Mouse (Mus musculus): ENCODE results near the gene C2. TPM values are rescaled to one million over a fixed set of nuclear protein-coding genes. Genes with fewer than 3 reads are reported as not detected.
A peak's percentile ranks its signal among the peaks of the same experiment; 100 is the strongest.

Gene C2
- polyA plus RNA-seq, 1 experiment: 10.8 TPM

- Histone ChIP-seq H3K27me3 (ENCODE audit: control insufficient read depth, insufficient read depth, low read length, poor library complexity, severe bottlenecking) (no peaks in the 10 kb centered on the region), H3K4me1 (ENCODE audit: control insufficient read depth, insufficient read depth, low read length) (no peaks in the 10 kb centered on the region), H3K36me3 (ENCODE audit: control insufficient read depth, insufficient read depth, low read length, poor library complexity, severe bottlenecking) (no peaks in the 10 kb centered on the region), H3K9me3 (replicated peaks; ENCODE audit: control insufficient read depth, insufficient read depth, low read length, poor library complexity, severe bottlenecking) (no peaks in the 10 kb centered on the region), H3K9ac (ENCODE audit: low read depth, poor library complexity, severe bottlenecking) (peak overlapping the region; percentile 10), H3K27ac (ENCODE audit: insufficient read depth, low read length) (peak overlapping the region; percentile 0; the same call in 1 of the 2 replicates), H3K4me3 (ENCODE audit: low read depth, low read length) (peak overlapping the region; percentile 42)
- TF ChIP-seq EP300 (IDR thresholded peaks at IDR 0.05; ENCODE audit: insufficient read depth, low read depth, low read length) (no peak), POLR2A (IDR thresholded peaks at IDR 0.05; ENCODE audit: insufficient read depth, low read length) (no peak), CTCF (IDR thresholded peaks at IDR 0.05; ENCODE audit: low read depth, low read length) (no peak)
Measured at GRCm38 (mm10) chr17:34941344-34942041, 43.4 kb upstream of the C2 start.

- Histone ChIP-seq H3K27me3 (ENCODE audit: control insufficient read depth, insufficient read depth, low read length, poor library complexity, severe bottlenecking) (no peaks in the 10 kb centered on the region), H3K27ac (ENCODE audit: insufficient read depth, low read length) (no peak overlapping the region), H3K4me1 (ENCODE audit: control insufficient read depth, insufficient read depth, low read length) (peaks cover 2% of the 10 kb centered on the region), H3K9me3 (replicated peaks; ENCODE audit: control insufficient read depth, insufficient read depth, low read length, poor library complexity, severe bottlenecking) (no peaks in the 10 kb centered on the region), H3K4me3 (ENCODE audit: low read depth, low read length) (no peak overlapping the region), H3K36me3 (ENCODE audit: control insufficient read depth, insufficient read depth, low read length, poor library complexity, severe bottlenecking) (no peaks in the 10 kb centered on the region), H3K9ac (ENCODE audit: low read depth, poor library complexity, severe bottlenecking) (no peak overlapping the region)
- TF ChIP-seq POLR2A (IDR thresholded peaks at IDR 0.05; ENCODE audit: insufficient read depth, low read length): no peak
- no peak for TF ChIP-seq EP300 (IDR thresholded peaks at IDR 0.05; ENCODE audit: insufficient read depth, low read depth, low read length)
- no peak for TF ChIP-seq CTCF (IDR thresholded peaks at IDR 0.05; ENCODE audit: low read depth, low read length)
Measured at GRCm38 (mm10) chr17:34937960-34938505, 40.0 kb upstream of the C2 start.

GRCm38 (mm10) chr17:34934830-34935229 lies 36.8 kb upstream of the C2 start:
- Histone ChIP-seq H3K27me3 (ENCODE audit: control insufficient read depth, insufficient read depth, low read length, poor library complexity, severe bottlenecking) (no peaks in the 10 kb centered on the region), H3K4me3 (ENCODE audit: low read depth, low read length) (no peak overlapping the region), H3K9me3 (replicated peaks; ENCODE audit: control insufficient read depth, insufficient read depth, low read length, poor library complexity, severe bottlenecking) (no peaks in the 10 kb centered on the region), H3K9ac (ENCODE audit: low read depth, poor library complexity, severe bottlenecking) (no peak overlapping the region), H3K36me3 (ENCODE audit: control insufficient read depth, insufficient read depth, low read length, poor library complexity, severe bottlenecking) (no peaks in the 10 kb centered on the region), H3K27ac (ENCODE audit: insufficient read depth, low read length) (no peak overlapping the region), H3K4me1 (ENCODE audit: control insufficient read depth, insufficient read depth, low read length) (peaks cover 2% of the 10 kb centered on the region)
- TF ChIP-seq EP300 (IDR thresholded peaks at IDR 0.05; ENCODE audit: insufficient read depth, low read depth, low read length) (no peak), POLR2A (IDR thresholded peaks at IDR 0.05; ENCODE audit: insufficient read depth, low read length) (no peak), CTCF (IDR thresholded peaks at IDR 0.05; ENCODE audit: low read depth, low read length) (no peak)

GRCm38 (mm10) chr17:34934031-34934430 lies 36.0 kb upstream of the C2 start:
- Histone ChIP-seq H3K9me3 (replicated peaks; ENCODE audit: control insufficient read depth, insufficient read depth, low read length, poor library complexity, severe bottlenecking) (no peaks in the 10 kb centered on the region), H3K4me1 (ENCODE audit: control insufficient read depth, insufficient read depth, low read length) (peaks cover 2% of the 10 kb centered on the region), H3K4me3 (ENCODE audit: low read depth, low read length) (peak overlapping the region; percentile 8; the same call in 1 of the 2 replicates), H3K9ac (ENCODE audit: low read depth, poor library complexity, severe bottlenecking) (peak overlapping the region; percentile 20; the same call in 1 of the 2 replicates), H3K27ac (ENCODE audit: insufficient read depth, low read length) (no peak overlapping the region), H3K36me3 (ENCODE audit: control insufficient read depth, insufficient read depth, low read length, poor library complexity, severe bottlenecking) (no peaks in the 10 kb centered on the region), H3K27me3 (ENCODE audit: control insufficient read depth, insufficient read depth, low read length, poor library complexity, severe bottlenecking) (no peaks in the 10 kb centered on the region)
- TF ChIP-seq EP300 (IDR thresholded peaks at IDR 0.05; ENCODE audit: insufficient read depth, low read depth, low read length) (no peak), POLR2A (IDR thresholded peaks at IDR 0.05; ENCODE audit: insufficient read depth, low read length) (no peak), CTCF (IDR thresholded peaks at IDR 0.05; ENCODE audit: low read depth, low read length) (no peak)

GRCm38 (mm10) chr17:34932287-34932686 lies 34.2 kb upstream of the C2 start:
- Histone ChIP-seq H3K27ac (ENCODE audit: insufficient read depth, low read length) (no peak overlapping the region), H3K4me1 (ENCODE audit: control insufficient read depth, insufficient read depth, low read length) (peaks cover 2% of the 10 kb centered on the region), H3K9ac (ENCODE audit: low read depth, poor library complexity, severe bottlenecking) (peak overlapping the region; percentile 60; the same call in 1 of the 2 replicates), H3K36me3 (ENCODE audit: control insufficient read depth, insufficient read depth, low read length, poor library complexity, severe bottlenecking) (no peaks in the 10 kb centered on the region), H3K9me3 (replicated peaks; ENCODE audit: control insufficient read depth, insufficient read depth, low read length, poor library complexity, severe bottlenecking) (no peaks in the 10 kb centered on the region), H3K4me3 (ENCODE audit: low read depth, low read length) (peak overlapping the region; percentile 92), H3K27me3 (ENCODE audit: control insufficient read depth, insufficient read depth, low read length, poor library complexity, severe bottlenecking) (no peaks in the 10 kb centered on the region)
- TF ChIP-seq EP300 (IDR thresholded peaks at IDR 0.05; ENCODE audit: insufficient read depth, low read depth, low read length) (no peak), POLR2A (IDR thresholded peaks at IDR 0.05; ENCODE audit: insufficient read depth, low read length) (no peak), CTCF (IDR thresholded peaks at IDR 0.05; ENCODE audit: low read depth, low read length) (no peak)

- TF ChIP-seq POLR2A (IDR thresholded peaks at IDR 0.05; ENCODE audit: insufficient read depth, low read length) (no peak), CTCF (IDR thresholded peaks at IDR 0.05; ENCODE audit: low read depth, low read length) (no peak), EP300 (IDR thresholded peaks at IDR 0.05; ENCODE audit: insufficient read depth, low read depth, low read length) (no peak)
- peak overlapping the region; percentile 60 for H3K9ac ChIP-seq (ENCODE audit: low read depth, poor library complexity, severe bottlenecking)
- H3K27ac ChIP-seq (ENCODE audit: insufficient read depth, low read length): no peak overlapping the region
- H3K4me1 ChIP-seq (ENCODE audit: control insufficient read depth, insufficient read depth, low read length): peaks cover 2% of the 10 kb centered on the region
- no peaks in the 10 kb centered on the region for H3K36me3 ChIP-seq (ENCODE audit: control insufficient read depth, insufficient read depth, low read length, poor library complexity, severe bottlenecking)
- no peaks in the 10 kb centered on the region for H3K9me3 ChIP-seq (replicated peaks; ENCODE audit: control insufficient read depth, insufficient read depth, low read length, poor library complexity, severe bottlenecking)
- H3K4me3 ChIP-seq (ENCODE audit: low read depth, low read length): peak overlapping the region; percentile 92
- no peaks in the 10 kb centered on the region for H3K27me3 ChIP-seq (ENCODE audit: control insufficient read depth, insufficient read depth, low read length, poor library complexity, severe bottlenecking)
Measured at GRCm38 (mm10) chr17:34931735-34932098, 33.7 kb upstream of the C2 start.

Data from ES-Bruce4 (cell line).